Mouse (Mus musculus) stomach, postnatal 0 days (tissue): ENCODE data around the gene Kng1. TPM values are rescaled to one million over a fixed set of nuclear protein-coding genes. Genes with fewer than 3 reads are reported as not detected.
"Not testable (repeated sequence)": the region's sequence is repeated elsewhere in the genome, so short reads cannot be mapped to it uniquely, and the experiment has no call there.

Experiments used
- ATAC-seq: fragments of 200-750 bp; cut with Nextera tagmentation; 2 replicates; pipeline ENCODE4 v1.8.0; 2017; ENCODE audit not compliant: low FRiP score, low TSS enrichment
- DNase-seq: peaks from one replicate; pipeline ENCODE4 v3.0.0-alpha.2; 2016; ENCODE audit warnings: low spot score
- H3K27ac ChIP-seq: fragments of 300-500 bp; sonication (generic); replicated peaks from 2 replicates; pipeline ENCODE4 v1.5.1; 2014; ENCODE audit warnings: mild to moderate bottlenecking, control low read depth
- H3K27me3 ChIP-seq: fragments of 300-500 bp; sonication (generic); 2 replicates; pipeline ENCODE4 v1.6.1; 2014; ENCODE audit warnings: low read length; ENCODE audit not compliant: control insufficient read depth, insufficient read depth
- H3K36me3 ChIP-seq: fragments of 300-500 bp; sonication (generic); 2 replicates; pipeline ENCODE4 v1.6.1; 2014; ENCODE audit warnings: low read length, mixed read lengths; ENCODE audit not compliant: control insufficient read depth, insufficient read depth
- H3K4me1 ChIP-seq: fragments of 300-500 bp; sonication (generic); replicated peaks from 2 replicates; pipeline ENCODE4 v1.6.1; 2014; ENCODE audit warnings: antibody characterized with exemption; ENCODE audit not compliant: control insufficient read depth, insufficient read depth
- H3K4me2 ChIP-seq: fragments of 300-500 bp; sonication (generic); replicated peaks from 2 replicates; pipeline ENCODE4 v1.6.1; 2014; ENCODE audit warnings: low read depth, mild to moderate bottlenecking, control low read depth, moderate library complexity
- H3K4me3 ChIP-seq: fragments of 300-500 bp; sonication (generic); 2 replicates; pipeline ENCODE4 v1.5.1; 2014; ENCODE audit warnings: low read depth, low read length, control low read depth
- H3K9ac ChIP-seq: fragments of 300-500 bp; sonication (generic); 2 replicates; pipeline ENCODE4 v1.6.1; 2014; ENCODE audit warnings: mild to moderate bottlenecking, low read length, control low read depth, mixed read lengths
- H3K9me3 ChIP-seq: fragments of 300-500 bp; sonication (generic); 2 replicates; pipeline ENCODE4 v1.6.1; 2016; ENCODE audit warnings: low read length; ENCODE audit not compliant: control insufficient read depth
- CTCF ChIP-seq: IDR thresholded peaks from 2 replicates; pipeline ENCODE4 v1.5.1; 2016; ENCODE audit warnings: antibody characterized with exemption, low read depth, mild to moderate bottlenecking, moderate library complexity
- EP300 ChIP-seq: optimal IDR thresholded peaks from 2 replicates; pipeline ENCODE3; 2016; ENCODE audit warnings: antibody characterized with exemption
- WGBS: fragments of 180-500 bp; shearing (Covaris S2); extraction: QIAGEN DNeasy Blood & Tissue Kit; methylation state at CpG from one replicate; pipeline ENCODE4 v1.1.7; 2014; 5-methylcytosine and 5-hydroxymethylcytosine counted together
- polyA plus RNA-seq: library from polyadenylated mRNA; unstranded; fragments of >200 nt; fragmentation: Nextera tagmentation; extraction: Ambion mirVana; gene quantifications from 2 replicates; pipeline ENCODE4 v1.2.1, GENCODE M21; 2015

The Kng1 gene
- polyA plus RNA-seq, 1 experiment from 2014 or later = 4.3 TPM

DNA sequence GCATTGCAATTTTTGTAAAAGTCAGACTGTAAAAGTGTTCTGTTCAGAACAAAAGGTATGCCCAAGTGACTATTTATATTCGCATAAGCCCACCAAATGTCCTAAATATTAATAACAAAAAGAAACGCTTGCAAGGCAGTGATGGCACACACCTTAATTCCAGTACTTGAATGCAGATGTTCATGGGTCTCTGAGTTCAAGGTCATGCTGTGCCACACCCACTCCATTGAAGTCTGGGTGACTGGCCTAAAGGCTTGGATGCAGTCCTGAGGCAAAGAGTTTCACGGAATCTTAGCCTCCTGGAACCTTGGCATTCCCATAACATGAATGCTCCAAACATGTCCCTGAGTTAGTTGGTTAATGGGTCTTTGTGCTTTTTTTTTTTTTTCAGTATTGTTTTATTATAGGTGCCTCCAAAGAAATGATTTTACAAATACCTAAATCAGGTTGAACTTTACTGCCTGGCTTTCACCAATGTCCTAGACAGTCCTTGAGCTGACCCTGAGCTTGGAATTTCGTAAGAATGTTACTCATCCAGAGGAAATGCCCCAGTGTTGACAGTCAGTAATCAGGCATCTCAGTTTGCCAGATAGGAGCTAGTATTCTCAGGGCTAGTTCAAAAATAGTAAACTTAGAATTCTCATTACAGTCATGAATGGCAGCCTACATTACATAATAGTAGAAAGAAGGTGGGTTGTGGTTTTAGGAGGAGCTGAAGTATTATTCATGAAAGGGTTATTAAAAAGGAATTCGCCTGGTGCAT, 26.8 kb upstream of the Kng1 start:
- Histone ChIP-seq H3K4me3 (no peak overlapping the region), H3K9ac (no peak overlapping the region), H3K4me1 (no peaks in the 10 kb centered on the region), H3K27ac (no peak overlapping the region), H3K4me2 (no peak overlapping the region), H3K9me3 (no peaks in the 10 kb centered on the region), H3K27me3 (no peaks in the 10 kb centered on the region), H3K36me3 (no peaks in the 10 kb centered on the region)
- DNase-seq = no peak
- no peak for ATAC-seq
- TF ChIP-seq EP300 = no peak
- TF ChIP-seq CTCF = no peak
- WGBS = 82% methylated on average over 5 of the region's 5 CpGs

GRCm38 (mm10) chr16:23033673-23034072, 24.0 kb upstream of the Kng1 start:
- no peak for DNase-seq
- no peaks in the 10 kb centered on the region for H3K27me3 ChIP-seq
- no peak overlapping the region for H3K9ac ChIP-seq
- no peaks in the 10 kb centered on the region for H3K9me3 ChIP-seq
- TF ChIP-seq EP300 = no peak
- no peak for TF ChIP-seq CTCF
- H3K27ac ChIP-seq = no peak overlapping the region
- no peak for ATAC-seq
- no peak overlapping the region for H3K4me3 ChIP-seq
- H3K36me3 ChIP-seq = no peaks in the 10 kb centered on the region
- no peaks in the 10 kb centered on the region for H3K4me1 ChIP-seq
- 87% methylated on average over 4 of the region's 4 CpGs for WGBS
- H3K4me2 ChIP-seq = no peak overlapping the region

DNA sequence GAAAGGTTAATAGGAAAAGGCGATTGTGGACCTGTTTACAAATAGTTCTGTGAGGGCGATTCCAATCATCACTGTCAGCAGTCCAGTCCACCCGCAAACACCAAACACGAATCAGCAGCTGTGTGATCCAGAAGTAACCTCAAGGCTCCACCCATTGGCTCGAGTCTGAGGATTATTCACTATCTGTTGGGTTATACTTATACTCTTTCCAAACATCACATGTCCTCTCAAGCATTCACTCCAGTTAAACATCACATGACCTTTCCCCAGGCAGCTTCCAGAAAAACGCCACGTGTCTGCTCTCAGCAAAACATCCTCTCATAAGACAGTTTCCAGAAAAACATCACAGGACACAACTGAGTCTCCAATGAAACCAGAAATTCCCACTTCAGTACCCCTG, 19.9 kb upstream of the Kng1 start:
- WGBS = 63% methylated on average over 7 of the region's 7 CpGs
- no peak for TF ChIP-seq CTCF
- TF ChIP-seq EP300 = no peak

DNA sequence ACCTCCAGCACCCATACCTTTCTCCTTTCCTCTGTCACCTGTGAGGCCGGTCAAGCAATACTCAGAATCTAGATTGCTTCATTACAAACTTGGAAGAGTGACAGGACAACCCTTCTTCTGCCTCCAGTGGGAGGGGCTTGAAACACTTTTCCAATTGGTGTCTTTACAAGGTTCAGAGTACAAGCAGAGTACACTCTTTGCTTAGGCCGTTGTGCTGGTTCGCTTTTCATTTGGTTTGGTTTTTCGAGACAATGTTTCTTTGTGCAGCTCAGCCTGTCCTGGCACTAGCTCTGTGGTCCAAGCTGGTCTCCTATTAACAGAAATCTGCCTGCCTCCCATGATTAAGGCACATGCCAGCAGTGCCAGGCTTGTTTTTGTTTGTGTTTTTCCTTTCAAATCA, 18.4 kb upstream of the Kng1 start:
- TF ChIP-seq CTCF (no peak), EP300 (no peak)
- H3K27me3 ChIP-seq = no peaks in the 10 kb centered on the region
- no peak overlapping the region for H3K4me2 ChIP-seq
- H3K36me3 ChIP-seq = no peaks in the 10 kb centered on the region
- ATAC-seq (no peak), DNase-seq (no peak)
- 87% methylated on average over 4 of the region's 4 CpGs for WGBS
- no peaks in the 10 kb centered on the region for H3K9me3 ChIP-seq
- no peak overlapping the region for H3K27ac ChIP-seq
- no peaks in the 10 kb centered on the region for H3K4me1 ChIP-seq
- no peak overlapping the region for H3K9ac ChIP-seq
- H3K4me3 ChIP-seq = no peak overlapping the region

More for the DNA sequence above, 19.9 kb upstream of the Kng1 start:
- Histone ChIP-seq H3K27me3 (no peaks in the 10 kb centered on the region), H3K4me3 (no peak overlapping the region), H3K9ac (no peak overlapping the region), H3K36me3 (no peaks in the 10 kb centered on the region), H3K4me1 (no peaks in the 10 kb centered on the region), H3K27ac (no peak overlapping the region), H3K9me3 (no peaks in the 10 kb centered on the region), H3K4me2 (no peak overlapping the region)
- ATAC-seq = no peak
- DNase-seq = no peak

DNA sequence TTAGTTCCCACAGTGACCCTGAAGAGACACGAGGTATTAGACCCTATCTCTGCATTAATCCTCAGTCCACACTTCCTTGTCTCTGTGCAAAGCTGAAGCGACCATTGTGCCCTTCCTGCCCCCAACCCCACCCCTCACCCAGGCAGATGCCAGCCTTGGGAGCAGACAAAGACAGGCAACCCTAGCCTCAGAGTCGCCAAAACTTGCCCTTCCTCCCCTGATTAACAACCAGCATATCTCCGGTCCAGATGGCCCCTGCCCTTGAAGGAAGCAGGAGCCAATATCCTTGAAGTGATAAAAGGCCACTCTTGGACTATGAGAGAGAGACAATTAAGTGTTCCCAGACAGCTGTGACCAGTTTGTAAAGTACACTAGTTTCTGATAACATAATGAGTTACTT, 16.8 kb upstream of the Kng1 start:
- TF ChIP-seq EP300 = no peak
- no peak for TF ChIP-seq CTCF
- no peaks in the 10 kb centered on the region for H3K36me3 ChIP-seq
- no peak overlapping the region for H3K4me3 ChIP-seq
- no peaks in the 10 kb centered on the region for H3K4me1 ChIP-seq
- H3K27ac ChIP-seq = no peak overlapping the region
- no peak overlapping the region for H3K4me2 ChIP-seq
- ATAC-seq = no peak
- no peak overlapping the region for H3K9ac ChIP-seq
- H3K27me3 ChIP-seq = no peaks in the 10 kb centered on the region
- DNase-seq = no peak
- H3K9me3 ChIP-seq = no peaks in the 10 kb centered on the region
- WGBS = 37% methylated on average over 4 of the region's 4 CpGs

DNA sequence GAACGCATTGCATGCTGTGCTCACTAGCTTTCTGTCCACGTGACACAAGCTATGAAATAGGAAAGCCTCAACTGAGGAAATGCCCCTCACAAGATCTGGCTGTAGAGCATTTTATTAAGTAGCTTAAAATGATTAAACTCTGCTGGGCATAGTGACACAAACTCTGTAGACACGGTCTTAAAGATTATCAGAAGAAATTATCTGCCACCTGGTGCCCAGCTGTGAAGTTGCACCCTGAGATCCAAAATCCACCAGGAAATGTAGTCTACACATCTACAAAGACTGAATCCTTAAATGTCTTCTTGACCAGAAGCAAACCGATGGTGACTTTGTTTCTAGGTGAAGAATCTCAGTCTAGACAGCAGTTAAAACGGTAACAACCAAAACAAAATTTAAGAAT, 11.3 kb upstream of the Kng1 start:
- WGBS = 60% methylated on average over 5 of the region's 5 CpGs
- H3K36me3 ChIP-seq = no peaks in the 10 kb centered on the region
- H3K9me3 ChIP-seq = no peaks in the 10 kb centered on the region
- TF ChIP-seq CTCF (peak; percentile 73), EP300 (no peak)
- no peak overlapping the region for H3K27ac ChIP-seq
- ATAC-seq (no peak), DNase-seq (no peak)
- H3K4me3 ChIP-seq = no peak overlapping the region
- no peaks in the 10 kb centered on the region for H3K27me3 ChIP-seq
- H3K4me1 ChIP-seq = no peaks in the 10 kb centered on the region
- no peak overlapping the region for H3K9ac ChIP-seq
- H3K4me2 ChIP-seq = no peak overlapping the region

- H3K27ac ChIP-seq, H3K9me3 ChIP-seq, DNase-seq, H3K4me2 ChIP-seq, H3K4me3 ChIP-seq, H3K36me3 ChIP-seq, H3K4me1 ChIP-seq, ATAC-seq, H3K27me3 ChIP-seq, H3K9ac ChIP-seq: not testable (repeated sequence)
- 61% methylated on average over 4 of the region's 4 CpGs for WGBS
Observed at GRCm38 (mm10) chr16:23059630-23060029, 2.0 kb downstream of the Kng1 start.

DNA sequence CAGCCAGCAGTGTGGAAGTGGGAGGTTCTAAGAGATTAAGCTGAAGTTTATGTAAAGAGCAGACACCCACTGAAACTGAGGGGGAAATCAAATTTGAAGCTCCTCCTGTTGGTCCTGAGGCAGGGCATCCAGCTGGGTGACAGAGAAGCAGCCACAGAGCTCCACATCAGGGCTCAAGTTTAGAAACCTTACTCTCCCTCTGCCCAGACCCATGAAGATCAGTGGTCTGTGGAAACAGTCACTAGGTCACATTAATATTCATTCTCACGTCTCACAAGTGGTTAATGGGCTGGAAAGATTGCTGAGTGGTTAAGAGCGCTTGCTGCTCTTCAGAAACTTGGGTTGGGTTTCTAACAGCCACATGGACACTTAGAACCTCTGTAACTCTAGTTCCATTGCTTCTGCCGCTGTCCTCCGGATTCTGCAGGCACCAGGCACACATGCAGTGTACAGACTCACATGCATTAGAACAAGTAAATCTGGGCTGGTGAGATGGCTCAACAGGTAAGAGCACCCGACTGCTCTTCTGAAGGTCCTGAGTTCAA, 3.2 kb downstream of the Kng1 start:
- not testable (repeated sequence) for DNase-seq, ATAC-seq
- WGBS = 80% methylated on average over 5 of the region's 5 CpGs

More for the DNA sequence above, 3.2 kb downstream of the Kng1 start:
- H3K27me3 ChIP-seq, H3K4me1 ChIP-seq, H3K4me3 ChIP-seq, H3K4me2 ChIP-seq, H3K9me3 ChIP-seq, H3K27ac ChIP-seq, H3K9ac ChIP-seq, H3K36me3 ChIP-seq: not testable (repeated sequence)
